Mouse (Mus musculus) intestine, postnatal 0 days (tissue): ENCODE data around the gene Alox15. TPM values are rescaled to one million over a fixed set of nuclear protein-coding genes. Genes with fewer than 3 reads are reported as not detected.

Experiments used
- ATAC-seq: fragments of 200-750 bp; cut with Nextera tagmentation; 2 replicates; pipeline ENCODE4 v1.8.0; 2017; ENCODE audit warnings: mild to moderate bottlenecking, moderate TSS enrichment, moderate library complexity
- H3K27ac ChIP-seq: fragments of 300-500 bp; sonication (generic); 2 replicates; pipeline ENCODE4 v1.5.1; 2014; ENCODE audit warnings: mild to moderate bottlenecking, low read depth, low read length, moderate library complexity
- H3K27me3 ChIP-seq: fragments of 300-500 bp; sonication (generic); replicated peaks from 2 replicates; pipeline ENCODE4 v1.6.1; 2014; ENCODE audit warnings: low read length, mixed read lengths; ENCODE audit not compliant: control insufficient read depth, insufficient read depth
- H3K36me3 ChIP-seq: fragments of 300-500 bp; sonication (generic); 2 replicates; pipeline ENCODE4 v1.6.1; 2014; ENCODE audit warnings: mild to moderate bottlenecking, moderate library complexity; ENCODE audit not compliant: control insufficient read depth, insufficient read depth
- H3K4me1 ChIP-seq: fragments of 300-500 bp; sonication (generic); replicated peaks from 2 replicates; pipeline ENCODE4 v1.6.1; 2014; ENCODE audit warnings: antibody characterized with exemption, low read length, mixed read lengths; ENCODE audit not compliant: control insufficient read depth, insufficient read depth
- H3K4me2 ChIP-seq: fragments of 300-500 bp; sonication (generic); replicated peaks from 2 replicates; pipeline ENCODE4 v1.6.1; 2014; ENCODE audit warnings: low read depth, mild to moderate bottlenecking, moderate library complexity
- H3K4me3 ChIP-seq: fragments of 300-500 bp; sonication (generic); 2 replicates; pipeline ENCODE4 v1.5.1; 2014; ENCODE audit warnings: low read depth, low read length
- H3K9ac ChIP-seq: fragments of 300-500 bp; sonication (generic); 2 replicates; pipeline ENCODE4 v1.6.1; 2014; ENCODE audit warnings: mild to moderate bottlenecking, low read depth, low read length
- H3K9me3 ChIP-seq: fragments of 300-500 bp; sonication (generic); 2 replicates; pipeline ENCODE4 v1.6.1; 2016; ENCODE audit warnings: mixed run types; ENCODE audit not compliant: control insufficient read depth
- CTCF ChIP-seq: sonication (generic); IDR thresholded peaks from 2 replicates; pipeline ENCODE4 v1.5.1; 2016; ENCODE audit warnings: low read depth, mild to moderate bottlenecking, control low read depth, antibody characterized with exemption, moderate library complexity
- WGBS: fragments of 180-500 bp; shearing (Covaris S2); extraction: QIAGEN DNeasy Blood & Tissue Kit; methylation state at CpG from one replicate; pipeline ENCODE4 v1.1.7; 2014; 5-methylcytosine and 5-hydroxymethylcytosine counted together
- polyA plus RNA-seq: library from polyadenylated mRNA; unstranded; fragments of >200 nt; fragmentation: Nextera tagmentation; extraction: Ambion mirVana; gene quantifications from 2 replicates; pipeline ENCODE4 v1.2.1, GENCODE M21; 2015

Alox15 gene
- polyA plus RNA-seq, 1 experiment from 2014 or later = 0.33 TPM

DNA sequence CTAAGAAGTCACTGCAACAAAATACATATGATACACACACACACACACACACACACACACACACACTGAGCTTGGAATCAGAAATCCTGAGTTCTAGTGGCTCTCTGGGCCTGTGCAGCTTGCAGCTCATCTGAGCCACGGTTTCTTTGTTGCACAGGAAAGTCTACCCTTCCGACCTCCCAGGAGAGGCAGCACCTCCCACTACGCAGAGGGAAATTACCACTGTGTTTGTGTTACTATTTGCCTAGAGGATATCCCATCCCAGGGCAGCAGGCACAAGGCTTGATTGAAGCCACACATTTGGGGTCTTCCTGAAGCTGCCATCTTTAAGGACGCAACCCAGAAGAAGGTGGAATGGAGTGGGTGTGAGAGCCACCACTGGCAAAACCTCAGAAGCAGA is 54.4 kb downstream of the Alox15 start:
- Histone ChIP-seq H3K9me3 (no peaks in the 10 kb centered on the region), H3K4me2 (no peak overlapping the region), H3K27ac (no peak overlapping the region), H3K36me3 (no peaks in the 10 kb centered on the region), H3K27me3 (no peaks in the 10 kb centered on the region), H3K4me3 (no peak overlapping the region), H3K4me1 (no peaks in the 10 kb centered on the region), H3K9ac (no peak overlapping the region)
- no peak for TF ChIP-seq CTCF
- WGBS = 32% methylated on average over 4 of the region's 4 CpGs
- ATAC-seq = no peak

Other genes starting within 250 kb of the Alox15 start
- 0.50 and 0.81 TPM in 2 replicates for gene Mgl2, start 221.7 kb downstream of the Alox15 start, polyA plus RNA-seq
- 0.78 and 1.1 TPM in 2 replicates for gene Clec10a, start 195.8 kb downstream of the Alox15 start, polyA plus RNA-seq
- gene Slc16a11, start 139.3 kb downstream of the Alox15 start, polyA plus RNA-seq = 3.6 and 4.5 TPM in 2 replicates
- gene Slc16a13, start 131.0 kb downstream of the Alox15 start, polyA plus RNA-seq = 9.9 and 11.4 TPM in 2 replicates
- gene Bcl6b, start 122.2 kb downstream of the Alox15 start, polyA plus RNA-seq = 3.6 and 4.4 TPM in 2 replicates
- 70.3 and 72.7 TPM in 2 replicates for gene 0610010K14Rik, start 114.1 kb downstream of the Alox15 start, polyA plus RNA-seq
- 11.2 and 11.3 TPM in 2 replicates for gene Gm21988, start 112.2 kb downstream of the Alox15 start, polyA plus RNA-seq
- 628 and 645 TPM in 2 replicates for gene Rnasek, start 112.2 kb downstream of the Alox15 start, polyA plus RNA-seq
- gene Alox12, start 96.7 kb downstream of the Alox15 start, polyA plus RNA-seq = 0.68 and 0.71 TPM in 2 replicates
- gene Alox12e, start 29.4 kb downstream of the Alox15 start, polyA plus RNA-seq = 0.07 TPM in 1 of 2 replicates, not detected in the other
- 9.5 and 9.9 TPM in 2 replicates for gene Pelp1, start 58.0 kb upstream of the Alox15 start, polyA plus RNA-seq
- gene Arrb2, start 80.6 kb upstream of the Alox15 start, polyA plus RNA-seq = 7.4 and 7.8 TPM in 2 replicates
- 30.1 and 30.7 TPM in 2 replicates for gene Med11, start 99.9 kb upstream of the Alox15 start, polyA plus RNA-seq
- gene Zmynd15, start 107.4 kb upstream of the Alox15 start, polyA plus RNA-seq = 1.4 and 1.5 TPM in 2 replicates
- 33.8 and 39.3 TPM in 2 replicates for gene Cxcl16, start 108.0 kb upstream of the Alox15 start, polyA plus RNA-seq
- 398 and 402 TPM in 2 replicates for gene Tm4sf5, start 153.2 kb upstream of the Alox15 start, polyA plus RNA-seq
- 0.25 and 0.31 TPM in 2 replicates for gene Vmo1, start 162.6 kb upstream of the Alox15 start, polyA plus RNA-seq
- 0.30 and 0.82 TPM in 2 replicates for gene Gltpd2, start 167.2 kb upstream of the Alox15 start, polyA plus RNA-seq
- 462 and 489 TPM in 2 replicates for gene Psmb6, start 173.3 kb upstream of the Alox15 start, polyA plus RNA-seq
- gene Gm40193, start 180.9 kb upstream of the Alox15 start, polyA plus RNA-seq = not detected in 2 replicates
- gene Pld2, start 188.0 kb upstream of the Alox15 start, polyA plus RNA-seq = 5.9 and 6.3 TPM in 2 replicates
- gene Mink1, start 210.8 kb upstream of the Alox15 start, polyA plus RNA-seq = 5.8 and 6.1 TPM in 2 replicates